Mouse (Mus musculus): Measurements from ENCODE around the gene Casc1.

GRCm38 (mm10) chr6:145237148-145237547 lies 26.3 kb upstream of the Casc1 start:
- TF ChIP-seq POLR2A (IDR thresholded peaks at IDR 0.05; ENCODE audit: control insufficient read depth, extremely low read depth, insufficient read depth, low read length, poor library complexity) (no peak), CTCF (IDR thresholded peaks at IDR 0.05; ENCODE audit: borderline replicate concordance, control insufficient read depth, extremely low read depth, insufficient read depth, low read length, poor library complexity) (no peak)

All from thymus, adult 2 months (tissue).